Mouse (Mus musculus) limb, embryonic 14.5 days (tissue): ENCODE results near the gene Mlec. TPM values are rescaled to one million over a fixed set of nuclear protein-coding genes. Genes with fewer than 3 reads are reported as not detected.

Experiments
- ATAC-seq: fragments of 200-750 bp; cut with Nextera tagmentation; 2 replicates; pipeline ENCODE4 v1.8.0; 2017; ENCODE audit warnings: low read depth, moderate number of reproducible peaks, moderate TSS enrichment; ENCODE audit not compliant: low FRiP score
- DNase-seq: peaks from one replicate; pipeline ENCODE4 v3.0.0-alpha.2; 2015; ENCODE audit warnings: low spot score
- H3K27ac ChIP-seq: fragments of 300-500 bp; sonication (generic); replicated peaks from 2 replicates; pipeline ENCODE4 v1.5.1; 2014; ENCODE audit warnings: low read depth, mild to moderate bottlenecking, low read length, moderate library complexity, mixed read lengths
- H3K27me3 ChIP-seq: fragments of 300-500 bp; sonication (generic); 2 replicates; pipeline ENCODE4 v1.6.1; 2014; ENCODE audit warnings: low read length, mixed read lengths; ENCODE audit not compliant: control insufficient read depth, insufficient read depth
- H3K36me3 ChIP-seq: fragments of 300-500 bp; sonication (generic); 2 replicates; pipeline ENCODE4 v1.6.1; 2014; ENCODE audit warnings: mild to moderate bottlenecking, low read length, moderate library complexity, mixed read lengths; ENCODE audit not compliant: control insufficient read depth, insufficient read depth
- H3K4me1 ChIP-seq: fragments of 300-500 bp; sonication (generic); 2 replicates; pipeline ENCODE4 v1.6.1; 2014; ENCODE audit warnings: antibody characterized with exemption, low read length, mixed read lengths; ENCODE audit not compliant: control insufficient read depth, insufficient read depth
- H3K4me2 ChIP-seq: fragments of 300-500 bp; sonication (generic); replicated peaks from 2 replicates; pipeline ENCODE4 v1.6.1; 2014; ENCODE audit warnings: low read depth, mild to moderate bottlenecking, low read length, moderate library complexity; ENCODE audit not compliant: severe bottlenecking
- H3K4me3 ChIP-seq: fragments of 300-500 bp; sonication (generic); replicated peaks from 2 replicates; pipeline ENCODE4 v1.5.1; 2014; ENCODE audit warnings: low read length
- H3K9ac ChIP-seq: fragments of 300-500 bp; sonication (generic); 2 replicates; pipeline ENCODE4 v1.6.1; 2014; ENCODE audit warnings: mild to moderate bottlenecking, low read depth, low read length, moderate library complexity; ENCODE audit not compliant: severe bottlenecking
- H3K9me3 ChIP-seq: fragments of 300-500 bp; sonication (generic); 2 replicates; pipeline ENCODE4 v1.6.1; 2016; ENCODE audit warnings: low read length; ENCODE audit not compliant: control insufficient read depth
- POLR2A ChIP-seq: fragments of 200-500 bp; IDR thresholded peaks from 2 replicates; pipeline ENCODE4 v1.8.0; 2012; ENCODE audit warnings: inconsistent platforms, mild to moderate bottlenecking, moderate library complexity, borderline replicate concordance; ENCODE audit not compliant: insufficient read depth, insufficient read length; ENCODE audit errors: extremely low read depth
- WGBS: fragments of 180-500 bp; shearing (Covaris S2); extraction: QIAGEN DNeasy Blood & Tissue Kit; methylation state at CpG from one replicate; pipeline ENCODE4 v1.1.7; 2014; 5-methylcytosine and 5-hydroxymethylcytosine counted together
- polyA plus RNA-seq, 2 experiments: library from polyadenylated mRNA; depleted of rRNA in 1 of 2; stranded (reverse) in 1 of 2; unstranded in 1 of 2; fragments of >200 nt; fragmentation: Nextera tagmentation in 1 of 2; extraction: Ambion mirVana in 1 of 2; gene quantifications; 2 replicates each; pipeline versions ENCODE4 v1.2.1 to v1.2.3; 2012 to 2014

Mlec gene
- polyA plus RNA-seq, 2 experiments, result 73.7 to 215 TPM

DNA sequence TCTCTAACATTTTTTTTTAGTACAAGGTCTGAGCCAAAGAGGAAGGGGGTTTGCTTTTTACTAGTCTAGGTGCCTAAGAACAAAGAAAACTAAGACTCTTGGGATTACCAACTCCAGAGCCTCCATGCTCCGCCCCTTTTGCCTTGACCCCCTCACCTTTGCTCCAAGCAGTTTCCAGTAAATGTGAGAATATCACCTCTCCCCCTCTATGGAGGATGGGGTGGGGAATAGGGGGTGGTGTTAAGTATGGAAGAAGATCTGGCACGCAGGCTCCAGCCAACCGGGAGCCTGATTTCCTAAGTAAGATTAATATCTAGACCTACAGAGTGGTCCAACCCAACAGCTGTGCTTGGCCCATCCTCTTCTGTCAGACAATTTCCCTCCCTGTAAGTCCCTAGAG, 17.3 kb downstream of the Mlec start:
- TF ChIP-seq POLR2A, result no peak
- Histone ChIP-seq H3K9me3 (no peaks in the 10 kb centered on the region), H3K4me1 (no peaks in the 10 kb centered on the region), H3K9ac (no peak overlapping the region), H3K36me3 (peaks cover 14% of the 10 kb centered on the region), H3K4me3 (no peak overlapping the region), H3K4me2 (no peak overlapping the region), H3K27ac (no peak overlapping the region), H3K27me3 (no peaks in the 10 kb centered on the region)
- 65% methylated on average over 3 of the region's 3 CpGs for WGBS
- DNase-seq (no peak), ATAC-seq (no peak; the same call in 1 of the 2 replicates)

DNA sequence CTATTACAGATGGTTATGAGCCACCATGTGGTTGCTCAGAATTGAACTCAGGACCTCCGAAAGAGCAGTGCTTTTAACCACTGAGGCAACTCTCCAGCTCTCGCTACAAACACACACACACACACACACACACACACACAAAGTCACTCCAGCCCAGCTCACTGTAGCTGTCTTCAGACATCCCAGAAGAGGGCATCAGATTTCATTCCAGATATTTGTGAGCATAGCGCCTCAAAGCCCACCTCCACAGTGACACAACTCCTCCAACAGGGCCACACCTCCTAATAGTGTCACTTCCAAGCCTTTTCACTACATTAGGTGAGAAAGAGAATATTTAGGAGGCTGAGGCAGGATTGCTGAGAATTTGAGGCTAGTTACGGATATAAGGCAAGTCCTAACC, 18.9 kb downstream of the Mlec start:
- Histone ChIP-seq H3K9ac (no peak overlapping the region), H3K9me3 (no peaks in the 10 kb centered on the region), H3K4me1 (no peaks in the 10 kb centered on the region), H3K36me3 (peaks cover under 1% of the 10 kb centered on the region; the same call in 1 of the 2 replicates), H3K4me2 (no peak overlapping the region), H3K27ac (no peak overlapping the region), H3K27me3 (no peaks in the 10 kb centered on the region), H3K4me3 (no peak overlapping the region)
- TF ChIP-seq POLR2A, result no peak
- WGBS, result 46% methylated on average over 4 of the region's 4 CpGs
- DNase-seq (no peak), ATAC-seq (no peak)

DNA sequence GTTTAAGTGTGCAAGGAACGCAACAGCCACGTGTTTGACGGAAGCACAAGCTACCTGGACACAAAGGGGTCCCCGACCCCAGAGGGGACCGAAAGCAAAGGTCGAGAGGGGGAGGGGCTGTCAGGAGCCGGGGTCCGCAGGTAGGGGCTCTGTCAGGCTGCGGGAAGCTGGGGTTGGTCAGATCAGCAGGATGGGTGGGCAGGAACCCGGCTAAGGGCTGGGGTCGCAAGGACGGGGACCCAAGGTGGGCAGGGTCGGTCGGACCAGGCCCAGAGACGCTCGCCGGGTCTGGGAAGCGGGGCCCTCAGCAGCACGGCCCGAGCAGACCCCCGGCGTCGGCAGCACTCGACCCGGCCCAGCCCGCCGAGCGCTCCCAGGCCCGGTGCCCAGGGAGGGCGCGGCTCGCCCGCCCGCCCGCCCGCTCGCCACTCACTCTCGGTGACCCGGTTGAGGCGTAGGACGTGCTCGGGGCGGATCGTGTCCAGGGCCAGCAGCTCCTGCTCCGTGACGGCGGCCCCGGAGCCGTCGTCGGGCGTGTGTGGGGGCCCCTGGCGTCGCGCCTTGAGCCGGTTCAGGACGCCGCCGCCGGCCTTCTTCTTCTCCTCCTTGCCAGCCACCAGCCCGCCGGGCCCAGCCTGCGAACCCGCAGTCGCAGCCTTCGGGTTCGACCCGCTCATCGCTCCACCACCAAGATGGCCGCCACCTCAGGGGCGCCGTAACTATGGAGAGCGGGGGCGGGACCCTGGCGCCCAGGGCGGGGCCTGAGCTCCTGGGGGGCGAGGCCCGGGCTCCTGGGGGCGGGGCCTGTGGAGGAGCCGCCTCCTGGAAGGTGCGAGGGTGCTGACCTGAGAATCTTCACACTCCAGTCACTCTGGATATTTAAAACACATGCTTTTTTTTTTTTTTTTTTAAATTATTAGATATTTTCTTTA, 23.5 kb downstream of the Mlec start, which contains the start of gene Unc119b:
Unc119b (minus strand) TSS at position 742 of the 932 bp plus-strand sequence.
- DNase-seq (peak; percentile 88), ATAC-seq (peak; percentile 95)
- Histone ChIP-seq H3K9ac (peak within 1 kb of the TSS; percentile 85), H3K4me1 (peaks cover 17% of the 10 kb centered on the region), H3K36me3 (peaks cover 11% of the 10 kb centered on the region), H3K4me3 (peak within 1 kb of the TSS; percentile 94), H3K27ac (0 out of 2 replicates have a peak within 1 kb of the TSS, but pooled peaks have one; percentile 52), H3K9me3 (no peaks in the 10 kb centered on the region), H3K4me2 (peak within 1 kb of the TSS; percentile 84), H3K27me3 (no peaks in the 10 kb centered on the region)
- WGBS, result under 1% methylated on average over 35 of the region's 81 CpGs
- no peak for TF ChIP-seq POLR2A

DNA sequence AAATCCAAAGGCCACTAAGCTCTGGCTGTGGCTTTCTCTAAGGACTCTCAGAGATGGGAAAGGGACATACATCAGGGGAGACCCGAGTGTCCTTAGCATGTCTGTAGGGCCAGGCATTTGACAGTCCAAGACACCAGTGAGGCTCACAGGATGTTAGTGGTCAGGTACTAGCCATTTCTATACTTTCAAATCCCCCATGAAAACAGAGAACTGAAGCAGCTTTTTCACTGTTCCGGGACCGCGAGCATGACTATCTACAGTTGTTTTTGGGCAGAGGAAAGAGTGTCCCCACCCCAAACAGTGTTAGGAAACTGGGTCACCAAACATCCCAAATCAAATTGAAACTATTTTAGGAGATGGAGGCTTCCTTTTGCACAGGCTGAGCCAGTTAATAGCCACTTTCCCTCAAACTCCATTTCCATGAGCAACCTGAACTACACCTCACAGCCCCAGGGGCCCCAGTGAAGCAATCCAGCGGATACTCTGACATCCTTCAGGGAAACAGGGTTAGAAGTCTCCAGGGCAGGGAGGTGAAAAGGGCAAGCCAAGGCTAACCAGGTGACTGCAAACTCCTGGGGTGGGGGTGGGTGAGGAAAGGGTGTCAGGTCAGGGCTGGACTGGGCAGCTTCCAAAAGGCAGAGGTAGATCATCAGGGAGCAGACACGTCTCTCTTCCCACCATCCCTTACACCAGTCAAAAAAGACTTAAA, 24.5 kb downstream of the Mlec start:
- 48% methylated on average over 6 of the region's 6 CpGs for WGBS
- Histone ChIP-seq H3K9me3 (no peaks in the 10 kb centered on the region), H3K27ac (no peak overlapping the region), H3K27me3 (no peaks in the 10 kb centered on the region), H3K4me3 (peak overlapping the region; percentile 94), H3K36me3 (peaks cover 21% of the 10 kb centered on the region), H3K9ac (peak overlapping the region; percentile 85), H3K4me1 (peaks cover 17% of the 10 kb centered on the region), H3K4me2 (peak overlapping the region; percentile 84)
- ATAC-seq (no peak), DNase-seq (no peak)
- TF ChIP-seq POLR2A, result no peak

DNA sequence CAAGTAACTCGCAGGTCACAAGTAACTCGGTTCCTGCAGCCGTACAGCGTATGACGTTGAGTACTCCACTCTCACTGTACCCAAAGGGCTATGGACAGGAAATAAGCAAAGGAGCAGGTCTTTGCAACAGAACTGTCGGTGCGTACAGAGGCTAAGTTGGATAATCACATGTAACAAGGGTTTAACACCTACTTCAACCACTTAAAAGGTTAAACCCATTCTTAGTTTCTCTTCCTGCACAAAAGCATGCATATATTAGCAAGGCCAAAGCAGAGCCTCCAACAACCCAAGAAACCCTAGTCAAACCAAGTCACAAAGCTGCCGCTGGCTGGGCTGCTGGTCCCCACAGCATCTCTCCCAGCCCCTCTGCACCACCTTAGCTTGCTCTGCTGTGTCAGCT, 25.5 kb downstream of the Mlec start:
- H3K4me3 ChIP-seq, result no peak overlapping the region
- no peak overlapping the region for H3K27ac ChIP-seq
- no peaks in the 10 kb centered on the region for H3K9me3 ChIP-seq
- H3K4me2 ChIP-seq, result no peak overlapping the region
- H3K27me3 ChIP-seq, result no peaks in the 10 kb centered on the region
- 85% methylated on average over 8 of the region's 8 CpGs for WGBS
- H3K36me3 ChIP-seq, result peaks cover 31% of the 10 kb centered on the region
- DNase-seq (no peak), ATAC-seq (no peak)
- H3K9ac ChIP-seq, result peak overlapping the region; percentile 21; the same call in 1 of the 2 replicates
- no peak for TF ChIP-seq POLR2A
- H3K4me1 ChIP-seq, result peaks cover 17% of the 10 kb centered on the region
